24 mouse cellular contexts compared by ENCODE assay signal in the genomic region with DNA sequence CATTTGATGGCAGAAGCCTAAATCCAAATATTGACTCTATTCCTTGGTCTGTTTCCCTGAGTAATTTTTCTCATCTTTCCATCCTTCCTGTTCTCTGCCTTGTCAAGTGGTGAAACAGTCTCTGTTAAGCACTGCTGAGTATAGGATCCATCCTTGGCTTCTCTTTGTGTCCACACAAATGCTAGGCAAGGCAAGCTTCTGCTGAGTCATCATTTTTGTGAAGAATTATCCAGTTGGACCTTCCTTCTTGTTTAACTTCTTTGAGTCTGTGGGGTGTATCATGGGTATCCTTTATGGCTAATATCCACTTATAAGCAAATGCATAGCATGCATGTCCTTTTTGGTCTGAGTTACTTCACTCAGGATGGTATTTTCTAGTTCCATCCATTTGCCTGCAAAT.
DNase-seq lines count a peak whose midpoint lies in the region; ATAC-seq and TF ChIP-seq lines count a peak whose summit lies in the region.
"Had no signal": no experiment of that assay in that cellular context is flagged by ENCODE, and none has a peak within 500 bp of the region (broad histone marks: within the 10 kb centered on the region; RNA-seq: fewer than 3 reads in every experiment).

No protein-coding gene starts in this region.

- H3K9me3 ChIP-seq in CH12.LX (replicated peaks; ENCODE audit: low read length) (no peaks in the 10 kb centered on the region), ES-E14 (ENCODE audit: control insufficient read depth, insufficient read depth, low read depth, low read length) (no peaks in the 10 kb centered on the region), MEL (replicated peaks; ENCODE audit: insufficient read depth, low read length) (no peaks in the 10 kb centered on the region)
- H3K9me3 ChIP-seq: G1E had no signal

- TF ChIP-seq EP300 in CH12.LX (IDR thresholded peaks at IDR 0.05; ENCODE audit: low read length) (no peak), MEL (IDR thresholded peaks at IDR 0.05; ENCODE audit: low read depth in 1 of 2, low read length in 2 of 2) (no peak)

- dilution Hi-C loops in CH12.LX (cut with MboI; ENCODE audit: extremely low pct_ligation_motif_present, extremely low pct_unique_long_range_greater_than_20kb, low sequenced_read_pairs), result no loop called here

- TF ChIP-seq POLR2A in CH12.LX (IDR thresholded peaks at IDR 0.05; ENCODE audit: low read depth, low read length), result no peak
- no peak for TF ChIP-seq POLR2A in MEL (IDR thresholded peaks at IDR 0.05; ENCODE audit: control insufficient read depth in 1 of 2, insufficient read depth in 1 of 2, low read depth in 1 of 2, low read length in 2 of 2, poor library complexity in 1 of 2)

- H3K4me3 ChIP-seq in CH12.LX (replicated peaks in 1 of 3; ENCODE audit: low read depth in 2 of 3, low read length in 2 of 3, poor library complexity in 1 of 3) (no peak overlapping the region), ES-E14 (ENCODE audit: insufficient read depth in 1 of 2, low read depth in 1 of 2, low read length in 2 of 2, poor library complexity in 1 of 2, severe bottlenecking in 1 of 2) (no peak overlapping the region), MEL (ENCODE audit: control insufficient read depth in 1 of 2, insufficient read depth in 1 of 2, low read depth in 2 of 2, low read length in 2 of 2) (no peak overlapping the region)

- no peak for TF ChIP-seq CTCF in CH12.LX (conservative IDR thresholded peaks at IDR 0.05 in 1 of 2, IDR thresholded peaks at IDR 0.05 in 1 of 2; ENCODE audit: low read depth in 2 of 2, low read length in 2 of 2)
- TF ChIP-seq CTCF in MEL (IDR thresholded peaks at IDR 0.05 in 2 of 3, conservative IDR thresholded peaks at IDR 0.05 in 1 of 3; ENCODE audit: control insufficient read depth in 1 of 3, insufficient read depth in 1 of 3, low read depth in 2 of 3, low read length in 3 of 3, poor library complexity in 1 of 3, severe bottlenecking in 1 of 3), result no peak

- H3K79me2 ChIP-seq in CH12.LX (replicated peaks; ENCODE audit: control insufficient read depth, extremely low read depth, insufficient read depth, poor library complexity, severe bottlenecking) (no peaks in the 10 kb centered on the region), MEL (ENCODE audit: control insufficient read depth, insufficient read depth, low read length, poor library complexity) (no peaks in the 10 kb centered on the region)

- H3K27me3 ChIP-seq in CH12.LX (replicated peaks) (no peaks in the 10 kb centered on the region), MEL (ENCODE audit: control insufficient read depth in 1 of 2, insufficient read depth in 2 of 2, low read length in 2 of 2) (no peaks in the 10 kb centered on the region)

- TF ChIP-seq RAD21 in CH12.LX (IDR thresholded peaks at IDR 0.05; ENCODE audit: low read depth, low read length) (no peak), MEL (IDR thresholded peaks at IDR 0.05; ENCODE audit: low read depth, low read length) (no peak)

- in situ Hi-C loops in CH12.LX (cut with MboI; ENCODE audit: low pct_ligation_motif_present, low pct_unique_long_range_greater_than_20kb, low sequenced_read_pairs) (no loop called here), ES-E14 (cut with MboI; ENCODE audit: low sequenced_read_pairs in 2 of 2, unreplicated experiment in 2 of 2) (no loop called here)

- H3K27ac ChIP-seq in CH12.LX (ENCODE audit: insufficient read depth, low read depth) (no peak overlapping the region), ES-E14 (ENCODE audit: insufficient read depth, low read depth, low read length, poor library complexity, severe bottlenecking) (no peak overlapping the region), MEL (ENCODE audit: control insufficient read depth, low read depth, low read length) (no peak overlapping the region)

- DNase-seq in CH12.LX (ENCODE audit: extremely low read depth), result no peak
- DNase-seq in ES-E14 (ENCODE audit: low read depth, low spot score), result no peak
- DNase-seq in MEL (ENCODE audit: low read depth, low spot score), result no peak
- DNase-seq in left cerebral cortex, adult 18-20 months (ENCODE audit: low spot score in 2 of 2), result no peak
- no peak for DNase-seq in c-Kit-positive CD71-positive TER-119-positive erythroid progenitor cells, embryonic 14.5 days (ENCODE audit: low spot score)
- DNase-seq: adrenal gland, adult 2 months; adrenal gland, adult 8-10 months; adrenal gland, postnatal 10 days; adrenal gland, postnatal 14 days; adrenal gland, postnatal 25 days; adrenal gland, postnatal 36 days; B cell, adult 2 months; cerebellum, adult 11 months; cerebellum, adult 11-12 months; cerebellum, adult 18-20 months; cerebellum, adult 2 months; cerebellum, adult 8-10 months; cerebellum, adult 9-10 months; cerebellum, adult 9-11 months had no signal

- H3K36me3 ChIP-seq in CH12.LX (replicated peaks in 1 of 2; ENCODE audit: control insufficient read depth in 1 of 2, insufficient read depth in 1 of 2, low read length in 1 of 2) (no peaks in the 10 kb centered on the region), ES-E14 (ENCODE audit: control insufficient read depth, insufficient read depth, low read length, poor library complexity, severe bottlenecking) (no peaks in the 10 kb centered on the region), MEL (ENCODE audit: control insufficient read depth in 1 of 2, insufficient read depth in 2 of 2, low read length in 2 of 2) (no peaks in the 10 kb centered on the region)
- H3K36me3 ChIP-seq: G1E had no signal

- H3K4me1 ChIP-seq in CH12.LX (ENCODE audit: control insufficient read depth in 1 of 2, insufficient read depth in 2 of 2) (no peaks in the 10 kb centered on the region), ES-E14 (ENCODE audit: control insufficient read depth in 2 of 2, insufficient read depth in 2 of 2, low read length in 2 of 2, poor library complexity in 1 of 2) (no peaks in the 10 kb centered on the region), MEL (ENCODE audit: control insufficient read depth in 1 of 2, insufficient read depth in 2 of 2, low read length in 2 of 2) (no peaks in the 10 kb centered on the region)

- no peak for ATAC-seq in megakaryocyte-erythroid progenitor cell, adult 5-6 weeks (replicated peaks; ENCODE audit: low FRiP score, low TSS enrichment, poor library complexity, severe bottlenecking)
- ATAC-seq: activated CD4-positive, CD25-positive, alpha-beta regulatory T cell, adult 4 months; CD4-positive, CD25-positive, alpha-beta regulatory T cell, adult 4 months; Patski had no signal

- no peak overlapping the region for H3K4me2 ChIP-seq in CH12.LX (ENCODE audit: insufficient read depth, low read depth, poor library complexity, severe bottlenecking)

- H3K9ac ChIP-seq in CH12.LX (ENCODE audit: insufficient read depth, low read depth), result no peak overlapping the region
- no peak overlapping the region for H3K9ac ChIP-seq in ES-E14 (ENCODE audit: insufficient read depth, low read depth, low read length, poor library complexity, severe bottlenecking)
- no peak overlapping the region for H3K9ac ChIP-seq in MEL (ENCODE audit: control insufficient read depth, low read depth, low read length, poor library complexity, severe bottlenecking)

TF ChIP-seq in CH12.LX, 34 proteins besides CTCF, POLR2A, EP300 and RAD21:
- no peak for TF ChIP-seq MXI1 (IDR thresholded peaks at IDR 0.05; ENCODE audit: low read depth, low read length)
- TF ChIP-seq MYC (IDR thresholded peaks at IDR 0.05; ENCODE audit: low read depth, low read length), result no peak
- no peak for TF ChIP-seq CHD1 (IDR thresholded peaks at IDR 0.05; ENCODE audit: low read depth, low read length)
- no peak for TF ChIP-seq ZKSCAN1 (IDR thresholded peaks at IDR 0.05; ENCODE audit: borderline replicate concordance, low read depth, low read length)
- peak; percentile 78 for TF ChIP-seq MAFK (IDR thresholded peaks at IDR 0.05; ENCODE audit: insufficient replicate concordance, low read length)

TF ChIP-seq in ES-E14, 5 proteins besides CTCF, POLR2A, EP300 and RAD21:
- no peak for TF ChIP-seq ZNF384 (IDR thresholded peaks at IDR 0.05; ENCODE audit: low read depth, low read length)
- peak; percentile 90 for TF ChIP-seq MAFK (IDR thresholded peaks at IDR 0.05; ENCODE audit: insufficient read depth, low read depth, low read length)

TF ChIP-seq in MEL, 35 proteins besides CTCF, POLR2A, EP300 and RAD21:
- TF ChIP-seq MAFK (IDR thresholded peaks at IDR 0.05; ENCODE audit: borderline replicate concordance, low read depth, low read length) (peak; percentile 85), SMC3 (IDR thresholded peaks at IDR 0.05; ENCODE audit: low read depth, low read length) (no peak), ZMIZ1 (IDR thresholded peaks at IDR 0.05; ENCODE audit: low read depth, low read length) (no peak)

Comparison
In these comparisons a context has a peak if more than half of its experiments do, and no peak if none do; other contexts are left out.
1. Of the 35 proteins assayed by ChIP-seq in both MEL and CH12.LX: peak only in MEL: none; only in CH12.LX: none; in both: MAFK; in neither: 34.